Mouse (Mus musculus) thymus, postnatal 4 days (tissue): ENCODE measurements around the gene Sec31a.

Source experiments
- DNase-seq: peaks from one replicate; pipeline ENCODE4 v3.0.0; 2021

The Sec31a gene

DNA sequence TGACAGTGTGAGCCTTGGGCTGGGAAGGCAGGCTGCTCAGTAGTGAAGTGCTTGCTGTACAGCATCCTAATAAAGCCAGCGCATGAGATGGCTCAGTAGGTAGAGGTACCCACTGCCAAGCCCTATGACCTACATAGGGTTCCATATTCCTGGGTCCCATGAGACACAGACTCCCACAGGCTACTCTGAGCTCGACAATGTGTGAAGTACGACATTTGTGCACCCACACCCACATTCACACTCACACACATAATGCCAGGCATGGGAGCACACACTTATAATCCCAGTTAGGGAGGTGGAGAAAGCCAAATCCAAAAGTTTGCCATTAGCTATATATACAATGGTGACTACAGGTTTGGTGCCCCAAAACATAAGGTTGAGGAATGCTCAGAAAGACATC is 19.3 kb downstream of the Sec31a start:
- DNase-seq = no peak

DNA sequence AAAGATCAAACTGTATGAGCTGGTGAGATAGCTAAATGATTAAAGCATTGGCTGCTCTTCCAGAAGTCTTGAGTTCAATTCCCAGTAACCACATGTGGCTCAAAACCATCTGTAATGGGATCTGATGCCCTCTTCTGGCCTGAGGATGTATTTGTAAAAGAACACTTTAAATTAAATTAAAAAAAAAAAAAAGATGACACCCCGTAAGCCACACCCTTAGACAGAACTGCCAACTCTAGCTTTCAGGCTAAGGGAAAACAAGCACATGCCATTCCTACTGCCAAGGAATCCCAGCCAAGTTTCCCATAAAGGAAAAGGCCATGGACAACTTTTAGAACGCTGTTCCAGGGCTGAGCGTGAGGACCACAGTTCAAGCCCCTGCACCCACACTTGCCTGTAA is 22.4 kb downstream of the Sec31a start:
- no peak for DNase-seq

DNA sequence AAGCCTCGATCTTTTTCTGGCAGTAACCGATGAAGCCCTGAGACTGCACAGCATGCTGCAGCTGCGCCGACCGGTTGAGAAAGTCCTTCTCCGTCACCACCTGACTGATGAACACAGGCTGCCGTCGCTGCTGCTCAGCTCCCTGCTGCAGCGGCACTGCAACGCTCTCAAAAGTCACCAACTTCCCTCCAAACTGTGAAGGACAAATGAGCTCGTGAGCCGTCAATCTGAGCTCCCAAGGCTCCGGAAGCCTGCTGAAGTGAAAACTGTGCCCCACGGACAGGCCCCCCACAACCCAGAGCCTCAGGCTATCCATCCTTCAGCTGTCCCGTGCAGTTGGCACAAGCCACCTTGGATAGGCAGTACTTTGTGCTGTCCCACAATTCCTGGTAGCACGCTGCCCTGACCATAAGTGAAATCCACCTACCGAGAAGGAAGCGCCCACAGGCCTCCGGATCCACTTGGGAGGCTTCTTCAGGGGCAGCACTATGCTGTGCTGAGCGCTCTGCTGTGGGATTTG is 23.5 kb downstream of the Sec31a start:
- no peak for DNase-seq

DNA sequence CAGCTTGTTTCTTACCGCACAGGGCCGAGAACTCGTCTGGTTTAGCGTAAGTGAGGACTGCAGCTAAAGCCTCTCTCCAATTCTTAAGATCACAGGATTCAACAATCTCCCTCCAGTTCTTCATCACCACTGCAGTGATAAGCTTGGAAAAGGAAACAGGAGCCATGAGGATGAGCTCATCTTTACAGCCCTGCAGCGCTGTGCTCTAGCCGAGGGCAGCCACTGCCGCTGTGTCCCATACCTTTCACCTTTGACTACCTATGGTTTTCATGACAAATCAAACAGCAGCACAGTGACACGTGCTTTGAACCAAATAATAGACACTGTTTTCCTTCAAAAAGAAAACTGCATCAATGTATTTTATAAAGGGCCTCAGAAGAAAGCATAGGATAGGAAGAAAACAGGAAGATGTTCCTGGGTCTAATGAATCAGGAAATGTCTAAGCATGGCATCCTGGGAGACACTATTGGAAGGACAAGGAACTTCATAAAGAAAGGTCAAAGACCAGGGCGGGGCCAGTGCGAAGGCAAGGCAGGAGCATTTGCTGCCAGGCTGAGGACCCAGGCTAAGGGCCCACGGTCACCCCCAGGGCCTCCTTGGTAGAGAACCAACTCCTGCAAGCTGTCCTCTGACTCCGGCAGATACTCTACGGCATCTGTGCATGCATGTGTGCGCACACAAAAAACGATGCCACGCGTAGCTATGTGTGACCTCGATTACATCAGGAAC is 32.1 kb downstream of the Sec31a start:
- no peak for DNase-seq

DNA sequence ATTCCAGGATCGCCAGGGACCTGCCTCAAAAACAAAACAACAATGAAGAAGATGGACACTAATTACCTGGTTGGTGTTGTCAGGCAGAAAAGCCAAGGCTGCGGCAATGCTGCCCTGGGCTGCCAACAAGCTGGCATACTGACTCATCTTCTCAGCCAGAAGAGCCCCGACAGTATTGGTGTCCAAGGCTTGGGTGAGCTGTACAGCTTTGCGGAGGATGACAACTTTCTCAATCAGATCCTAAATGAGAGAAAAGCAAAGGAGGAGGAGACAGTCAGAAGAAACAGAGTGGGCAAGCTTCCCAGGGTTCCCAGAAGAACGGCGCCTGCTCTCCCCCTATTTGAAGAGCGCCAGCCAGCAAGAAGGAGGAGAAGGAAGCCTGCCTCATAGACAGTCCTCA is 34.9 kb downstream of the Sec31a start:
- DNase-seq = no peak

DNA sequence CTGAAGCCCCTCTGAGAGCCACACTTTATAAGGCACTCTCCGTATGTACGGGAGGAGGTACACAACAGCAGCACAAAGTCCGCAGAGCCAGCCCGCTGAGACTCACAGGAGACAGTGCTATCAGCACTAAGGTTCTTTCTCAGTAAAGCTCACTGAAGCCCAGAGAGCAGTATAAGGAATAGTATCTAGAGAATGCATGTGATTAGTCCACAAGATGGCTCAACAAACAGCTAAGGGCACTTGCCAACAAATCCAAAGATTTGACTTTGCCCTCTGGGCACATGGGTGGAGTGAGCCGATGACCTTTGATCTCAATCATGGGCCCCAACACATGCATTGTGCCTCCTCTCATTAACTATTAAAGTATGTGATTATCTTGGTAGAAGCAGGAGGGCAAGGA is 35.8 kb downstream of the Sec31a start:
- no peak for DNase-seq

DNA sequence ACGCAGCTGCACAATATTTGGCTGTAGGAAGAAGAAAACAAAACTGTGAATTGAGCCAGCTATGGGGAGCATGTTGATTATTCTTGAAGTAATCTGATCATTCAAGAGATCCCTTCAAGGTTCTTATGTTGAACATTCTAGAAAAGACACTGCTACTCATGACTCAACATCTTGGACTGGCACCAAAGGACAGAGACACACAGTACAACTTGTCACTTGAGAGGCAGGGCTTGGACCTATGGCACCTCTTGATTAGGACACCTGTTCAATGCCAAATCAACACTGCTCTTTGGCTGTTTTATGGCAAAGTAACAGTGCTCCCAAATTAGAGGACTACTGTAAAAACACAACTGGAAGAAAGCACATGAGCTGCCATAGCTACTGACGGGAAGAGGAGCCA is 37.1 kb downstream of the Sec31a start:
- DNase-seq = no peak

DNA sequence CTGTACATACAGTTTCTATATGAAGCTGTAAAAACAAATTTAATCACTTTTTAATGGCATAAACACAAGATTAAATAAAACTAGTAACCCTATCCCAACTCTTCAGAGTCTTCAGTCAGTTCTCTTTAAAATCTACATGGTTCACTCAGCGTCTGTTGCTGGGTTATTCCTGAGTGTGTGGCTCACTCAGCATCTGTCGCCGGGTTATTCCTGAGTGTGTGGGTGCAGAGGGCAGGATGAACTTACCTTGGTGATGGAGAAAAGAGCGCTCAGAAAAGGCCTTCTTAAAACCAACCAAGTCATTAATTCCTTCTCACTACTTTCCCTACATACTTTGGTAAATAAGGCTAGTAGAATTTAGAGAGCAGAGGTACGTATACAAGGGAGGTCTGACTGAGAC is 37.8 kb downstream of the Sec31a start:
- DNase-seq = no peak

DNA sequence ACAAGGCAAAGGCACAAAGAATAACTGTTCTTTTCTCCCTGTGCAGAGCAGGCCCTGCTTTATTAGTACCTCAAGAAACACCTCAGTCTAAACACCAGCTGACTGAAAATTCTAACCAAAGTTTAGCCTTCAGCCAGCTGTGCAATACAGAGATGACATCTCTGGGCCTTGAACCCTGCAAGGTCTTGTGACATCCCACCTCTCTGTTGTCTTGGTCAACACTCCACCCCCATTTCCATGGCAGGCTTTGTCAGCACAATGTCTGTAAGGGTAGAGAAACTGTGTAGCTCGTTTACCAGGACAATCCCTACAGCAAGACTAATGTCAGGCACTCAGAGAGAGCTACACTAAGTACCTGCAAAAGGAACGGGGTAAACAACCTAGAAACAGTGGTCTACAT is 38.7 kb downstream of the Sec31a start:
- DNase-seq = no peak

DNA sequence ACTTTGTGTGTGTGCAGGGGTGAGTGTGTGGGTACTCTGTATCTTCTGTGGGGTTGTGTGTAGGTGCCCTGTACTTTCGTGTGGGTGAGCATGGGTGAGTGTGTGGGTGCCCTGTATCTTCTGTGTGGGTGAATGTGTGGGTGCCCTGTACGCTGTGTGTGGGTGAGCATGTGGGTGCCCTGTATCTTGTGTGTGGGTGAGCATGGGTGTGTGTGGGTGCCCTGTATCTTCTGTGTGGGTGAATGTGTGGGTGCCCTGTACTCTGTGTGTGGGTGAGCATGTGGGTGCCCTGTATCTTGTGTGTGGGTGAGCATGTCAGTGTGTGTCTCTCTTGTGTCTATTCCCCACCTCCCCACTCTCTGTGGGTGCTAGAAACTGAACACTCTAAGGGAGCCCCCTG is 41.3 kb downstream of the Sec31a start:
- no peak for DNase-seq

DNA sequence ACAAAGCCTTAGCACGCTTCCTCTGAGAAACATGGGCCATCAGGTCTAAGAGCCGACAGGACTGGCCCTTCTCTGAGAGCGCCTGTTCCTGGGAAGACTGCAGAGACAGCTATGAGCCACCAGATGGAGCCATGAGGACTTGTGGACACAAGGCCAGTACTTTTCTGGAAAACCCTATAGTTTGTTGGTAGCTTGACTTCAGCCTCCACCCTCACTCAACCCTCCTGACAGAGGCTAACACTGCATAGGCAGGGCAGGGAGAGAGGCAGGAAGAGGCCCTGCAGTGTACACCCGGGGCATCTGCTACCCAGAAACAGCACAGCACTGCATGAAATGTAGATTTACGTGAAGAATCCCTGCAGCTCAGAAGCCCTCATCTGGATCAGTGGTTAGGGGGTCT is 42.1 kb downstream of the Sec31a start:
- peak; percentile 49 for DNase-seq

DNA sequence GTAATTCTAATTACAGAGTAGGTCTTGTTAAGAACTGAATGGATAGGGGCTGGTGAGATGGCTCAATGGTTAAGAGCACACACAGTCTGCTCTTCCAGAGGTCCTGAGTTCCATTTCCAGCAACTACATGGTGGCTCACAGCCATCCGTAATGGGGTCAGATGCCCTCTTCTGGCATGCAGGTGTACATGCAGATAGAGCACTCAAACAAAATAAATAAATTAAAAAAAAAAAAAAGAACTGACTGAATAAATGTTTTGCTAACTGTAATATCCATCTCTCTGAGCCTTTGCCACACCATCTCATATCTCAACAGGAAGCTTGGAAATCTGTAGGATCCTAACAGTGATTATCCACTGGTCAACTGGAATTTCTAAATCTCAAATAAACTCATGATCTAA is 45.1 kb downstream of the Sec31a start:
- no peak for DNase-seq

DNA sequence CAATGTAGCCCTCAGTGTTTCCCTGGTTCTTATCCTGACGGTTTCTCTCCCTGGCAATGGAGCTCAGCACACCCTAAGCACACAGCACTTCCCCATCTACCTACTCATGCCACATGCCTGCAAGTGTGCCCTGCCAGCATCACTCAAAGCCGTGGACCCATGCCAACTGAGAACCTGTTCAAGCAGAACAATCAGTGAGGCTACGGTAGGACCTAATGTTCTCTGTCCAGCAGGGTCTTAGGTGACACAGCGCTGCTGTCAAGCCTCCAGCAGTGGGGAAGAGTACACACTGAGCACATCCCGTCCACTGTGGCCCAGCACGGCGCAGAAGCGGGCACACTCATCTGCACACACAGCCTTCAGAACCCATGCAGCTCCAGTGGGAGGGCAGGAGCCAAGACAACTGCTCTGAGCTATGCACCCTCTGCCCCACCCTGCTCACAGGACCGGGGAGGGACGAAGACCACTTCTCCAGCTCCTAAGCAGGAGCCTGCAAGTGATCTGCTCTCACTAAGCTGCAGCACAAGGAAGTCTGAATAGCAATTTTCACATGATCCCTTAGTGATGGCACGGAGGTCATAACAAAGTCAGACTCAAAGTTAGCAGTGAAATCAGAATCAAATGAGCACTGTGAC is 46.1 kb downstream of the Sec31a start:
- DNase-seq = no peak

DNA sequence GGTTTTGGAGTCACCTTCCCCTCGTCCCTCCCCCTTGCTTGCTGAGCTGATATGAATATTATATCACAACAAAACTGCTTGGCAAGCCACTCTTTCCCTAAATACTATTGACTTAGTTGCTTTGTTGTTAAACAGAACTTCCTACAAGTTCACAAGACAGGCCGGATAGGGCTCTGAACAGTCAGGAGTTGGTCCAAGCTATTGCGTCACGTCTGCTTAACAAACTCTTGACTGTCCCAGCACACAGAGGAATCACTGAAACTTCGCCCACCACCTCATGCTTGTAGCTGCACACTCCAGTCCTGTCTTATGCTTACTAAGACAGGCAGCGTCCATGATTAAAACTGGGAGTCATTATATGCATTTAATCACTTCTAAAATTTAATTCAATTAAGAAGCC is 46.9 kb downstream of the Sec31a start:
- DNase-seq = peak; percentile 18

DNA sequence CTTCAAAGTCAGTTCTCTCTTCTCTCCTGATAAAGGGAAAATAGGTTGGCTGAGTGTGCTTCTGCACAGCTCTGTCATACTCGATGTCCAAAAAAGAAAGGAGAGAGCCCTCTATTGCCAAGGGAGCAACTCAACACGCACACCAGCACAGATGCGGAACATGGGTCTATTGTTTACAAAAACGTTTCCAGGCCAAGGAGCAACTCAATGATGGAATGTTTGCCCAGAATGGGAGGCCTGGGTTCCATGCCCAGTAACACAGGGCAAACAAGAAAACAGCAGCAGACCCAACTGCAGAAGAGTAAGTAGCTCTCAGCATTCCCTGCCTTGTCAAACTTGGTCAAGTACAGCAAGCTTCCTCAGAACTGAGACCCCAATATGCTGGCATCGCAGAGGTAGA is 47.5 kb downstream of the Sec31a start:
- no peak for DNase-seq

DNA sequence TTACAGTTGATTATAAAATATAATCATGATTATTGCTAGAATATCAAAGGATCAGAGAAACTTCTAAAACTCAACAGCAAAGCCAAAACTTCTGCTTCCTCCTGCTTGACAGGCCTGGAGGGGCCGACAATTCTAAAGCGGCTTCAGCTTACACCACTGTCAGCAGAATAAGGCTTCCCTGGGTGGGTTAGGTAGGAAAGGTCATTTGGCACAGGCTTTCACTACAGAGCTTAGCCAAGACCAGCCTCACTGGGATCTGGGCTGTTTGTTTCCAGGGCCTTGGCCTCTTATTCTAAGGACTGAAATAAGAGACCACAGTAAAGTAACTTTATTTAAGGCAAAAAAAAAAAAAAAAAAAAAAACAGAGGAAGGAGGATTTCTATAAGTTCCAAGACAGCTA is 49.0 kb downstream of the Sec31a start:
- no peak for DNase-seq

DNA sequence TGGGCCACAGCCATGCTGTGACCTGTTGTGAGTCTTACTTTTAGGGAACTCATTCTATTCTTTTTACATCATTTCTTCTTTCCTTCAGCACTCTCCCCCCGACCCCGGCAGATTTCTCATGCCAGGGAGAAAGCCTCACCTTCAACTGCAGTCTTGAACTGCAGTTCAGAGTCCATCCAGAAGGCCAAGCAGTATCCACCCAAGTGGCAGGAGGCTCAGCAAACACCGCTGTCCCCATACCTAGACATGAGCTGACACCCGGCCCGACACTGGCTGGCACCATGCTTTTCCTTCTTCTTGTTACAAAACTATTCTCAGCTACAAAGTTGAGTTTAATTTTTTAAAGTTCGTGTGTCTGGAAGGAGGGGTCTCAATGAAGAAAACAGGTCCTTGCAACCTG is 55.7 kb downstream of the Sec31a start:
- no peak for DNase-seq

DNA sequence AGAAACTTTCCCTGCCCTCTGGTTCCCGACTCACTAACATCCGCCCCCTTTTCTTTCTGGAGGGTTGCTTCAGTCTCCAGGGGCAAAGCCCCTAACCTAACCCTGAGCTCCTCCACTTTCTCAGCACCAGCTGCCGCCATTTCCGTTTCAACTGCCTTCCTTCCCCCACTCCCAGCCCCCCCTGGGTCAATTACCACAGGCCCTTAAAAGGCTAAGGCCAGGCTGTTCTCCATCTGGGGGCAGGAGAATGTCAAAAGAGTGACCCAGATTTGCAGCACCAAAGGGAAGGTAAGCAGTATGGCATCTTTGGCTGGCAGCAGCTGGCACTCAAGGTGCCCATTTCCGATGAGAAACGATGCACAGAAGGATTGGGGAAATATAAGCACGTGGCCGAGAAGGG is 57.7 kb downstream of the Sec31a start:
- DNase-seq = peak; percentile 59

DNA sequence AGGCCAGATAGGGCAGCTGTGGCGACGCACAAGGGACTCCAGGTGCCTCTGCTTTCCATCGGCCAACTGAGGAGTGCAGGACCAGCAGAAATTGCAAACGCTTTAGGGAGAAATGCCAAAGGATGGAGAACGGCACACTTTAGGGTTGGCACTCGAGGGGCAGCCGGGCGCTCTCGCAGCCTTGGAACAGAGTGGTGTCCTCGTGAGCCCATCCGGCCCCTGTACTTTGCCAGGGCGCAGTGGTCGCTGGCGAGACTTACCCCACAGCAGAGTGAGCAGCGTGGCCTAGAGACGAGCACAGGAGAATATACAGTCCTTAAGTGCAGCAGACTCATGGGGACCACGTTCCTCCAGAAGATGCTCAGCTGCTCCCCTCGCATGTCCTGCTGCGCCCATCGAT is 61.4 kb downstream of the Sec31a start:
- DNase-seq = no peak

DNA sequence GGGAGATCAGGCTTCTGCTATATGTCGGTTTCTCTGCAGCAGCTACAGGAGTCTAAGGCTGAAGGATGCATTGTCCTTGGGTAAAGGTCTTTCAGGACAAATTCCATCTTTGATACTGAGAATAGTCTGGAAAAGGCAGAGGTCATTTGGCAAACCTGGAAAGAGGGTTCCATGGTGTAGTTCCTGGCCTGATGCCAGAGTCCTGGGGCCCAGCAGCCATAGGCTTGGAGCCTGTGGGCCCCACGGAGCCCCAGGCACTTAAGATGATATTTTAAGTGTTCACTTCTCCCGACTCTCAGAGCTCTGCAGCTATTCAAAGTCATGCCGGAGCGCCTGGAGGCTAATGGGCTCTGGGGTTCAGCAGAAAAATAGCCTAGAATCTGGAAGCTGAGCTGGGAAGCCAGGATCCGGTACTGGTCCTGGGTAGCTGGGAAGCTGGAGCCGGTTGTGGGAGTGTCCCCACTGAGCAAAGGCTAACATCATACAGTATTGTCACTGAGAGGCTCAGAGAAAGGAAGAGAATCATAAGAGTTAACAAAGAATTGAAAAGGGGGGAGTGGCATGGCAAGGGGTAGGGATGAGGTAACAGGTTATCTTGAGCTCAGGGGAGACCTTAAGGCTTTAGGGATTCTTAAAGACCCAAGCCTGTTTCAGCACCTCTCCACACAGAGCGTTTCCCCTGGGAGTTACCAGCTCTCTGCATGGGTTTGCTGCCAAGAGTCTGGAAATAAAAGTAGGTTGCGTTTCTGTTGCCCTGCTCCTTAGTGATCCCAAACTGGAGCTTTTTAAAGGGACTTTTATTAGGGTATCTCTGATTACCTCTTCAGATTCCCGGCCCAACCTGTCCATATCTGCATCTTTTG is 62.8 kb downstream of the Sec31a start:
- no peak for DNase-seq

DNA sequence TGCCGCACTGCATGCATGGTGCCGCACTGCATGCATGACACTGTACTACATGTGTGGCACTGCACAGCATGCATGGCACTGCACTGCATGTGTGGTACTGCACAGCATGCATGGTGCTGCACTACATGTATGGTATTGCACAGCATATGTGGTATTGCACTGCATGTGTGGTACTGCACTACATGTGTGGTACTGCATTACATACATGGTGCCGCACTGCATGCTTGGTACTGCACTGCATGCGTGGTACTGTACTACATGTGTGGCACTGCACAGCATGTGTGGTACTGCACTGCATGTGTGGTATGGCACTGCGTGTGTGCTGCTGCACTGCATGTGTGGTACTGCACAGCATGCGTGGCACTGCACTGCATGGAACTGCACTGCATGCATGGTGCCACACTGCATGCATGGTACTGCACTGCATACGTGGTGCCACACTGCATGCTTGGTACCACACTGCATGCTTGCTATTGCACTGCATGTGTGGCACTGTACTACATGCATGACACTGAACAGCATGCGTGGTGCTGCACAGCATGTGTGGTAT is 65.1 kb downstream of the Sec31a start:
- DNase-seq = no peak

DNA sequence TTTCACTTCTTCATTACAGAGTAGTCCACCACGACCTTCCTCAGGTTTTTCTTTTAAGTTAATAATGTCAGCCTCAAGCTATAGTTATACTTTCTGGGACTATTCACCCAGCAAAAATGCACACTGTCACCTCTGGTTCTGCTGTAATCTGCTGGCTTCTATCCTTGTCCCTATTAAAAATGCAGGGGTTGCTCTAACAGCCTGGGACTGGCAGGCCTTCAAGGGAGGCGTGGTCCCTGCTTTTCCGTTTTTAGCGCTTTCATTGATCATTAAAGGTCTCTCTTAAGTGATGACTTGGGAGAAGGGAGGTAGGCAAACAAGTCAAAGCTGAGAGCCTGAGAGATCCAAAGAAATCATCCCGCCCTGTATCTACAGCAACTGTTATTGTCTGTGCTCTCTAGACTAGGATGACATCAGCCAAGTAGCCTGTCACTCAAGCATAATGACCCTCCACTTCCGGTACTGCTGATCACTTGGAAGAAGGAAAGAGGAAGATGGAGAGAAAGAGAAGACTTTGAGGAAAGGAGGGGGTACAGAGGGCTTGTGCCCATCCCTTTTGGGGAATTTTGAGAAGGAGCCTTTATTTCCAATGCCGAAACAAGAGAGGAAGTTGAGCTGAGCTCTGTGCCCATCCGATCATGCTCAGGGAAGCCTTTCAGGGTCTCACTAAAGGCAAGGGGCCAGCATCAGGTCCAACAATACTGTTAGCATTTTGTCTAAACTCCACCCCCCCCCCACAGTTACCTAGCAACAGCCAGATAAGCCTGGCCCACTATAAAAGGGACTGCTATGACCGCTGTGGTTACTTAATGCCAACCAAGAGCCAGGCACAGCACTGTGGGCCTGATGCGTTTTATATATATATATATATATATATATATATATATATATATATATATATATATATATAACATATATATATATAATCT is 66.5 kb downstream of the Sec31a start:
- DNase-seq = no peak
